In genomic region chr9:71317096-71317920, GRCm38 (mm10) we compare ENCODE assay signal across 12 mouse cellular contexts.
A peak's percentile ranks its signal among the peaks of the same experiment; 100 is the strongest.
DNase-seq lines count a peak whose midpoint lies in the region; ATAC-seq and TF ChIP-seq lines count a peak whose summit lies in the region.
"Had no signal": no experiment of that assay in that cellular context is flagged by ENCODE, and none has a peak within 500 bp of the region (broad histone marks: within the 10 kb centered on the region; RNA-seq: fewer than 3 reads in every experiment).

No protein-coding gene starts in this region.

- H3K4me1 ChIP-seq in lung, adult 2 months (ENCODE audit: control insufficient read depth, insufficient read depth, low read length): no peaks in the 10 kb centered on the region; the same call in 1 of the 2 replicates
- H3K4me1 ChIP-seq in kidney, embryonic 14.5 days (ENCODE audit: control insufficient read depth, insufficient read depth, low read length): peaks cover 12% of the 10 kb centered on the region
- 0 out of 2 replicates have a peak, but pooled peaks cover 9% of the 10 kb centered on the region for H3K4me1 ChIP-seq in stomach, embryonic 14.5 days (ENCODE audit: control insufficient read depth, insufficient read depth, low read length)
- H3K4me1 ChIP-seq in forebrain, embryonic 14.5 days (ENCODE audit: control insufficient read depth, insufficient read depth, low read length): no peaks in the 10 kb centered on the region
- no peaks in the 10 kb centered on the region for H3K4me1 ChIP-seq in midbrain, embryonic 13.5 days (replicated peaks)
- H3K4me1 ChIP-seq: forebrain, embryonic 12.5 days; midbrain, embryonic 15.5 days had no signal

- TF ChIP-seq CTCF in lung, adult 2 months (IDR thresholded peaks at IDR 0.05; ENCODE audit: insufficient read depth, low read length): no peak

- no peaks in the 10 kb centered on the region for H3K36me3 ChIP-seq in kidney, embryonic 14.5 days (ENCODE audit: control insufficient read depth, insufficient read depth, low read length)
- no peaks in the 10 kb centered on the region for H3K36me3 ChIP-seq in stomach, embryonic 14.5 days (ENCODE audit: control insufficient read depth, insufficient read depth, low read length)
- no peaks in the 10 kb centered on the region for H3K36me3 ChIP-seq in forebrain, embryonic 14.5 days (ENCODE audit: control insufficient read depth, insufficient read depth, low read length)
- H3K36me3 ChIP-seq in midbrain, embryonic 13.5 days: no peaks in the 10 kb centered on the region
- H3K36me3 ChIP-seq: forebrain, embryonic 12.5 days; midbrain, embryonic 15.5 days had no signal

- H3K9me3 ChIP-seq in kidney, embryonic 14.5 days (ENCODE audit: control insufficient read depth, low read length): no peaks in the 10 kb centered on the region
- no peaks in the 10 kb centered on the region; the same call in 1 of the 2 replicates for H3K9me3 ChIP-seq in stomach, embryonic 14.5 days (ENCODE audit: control insufficient read depth, low read depth, low read length)
- H3K9me3 ChIP-seq in forebrain, embryonic 14.5 days (replicated peaks; ENCODE audit: control insufficient read depth, low read length): no peaks in the 10 kb centered on the region
- no peaks in the 10 kb centered on the region for H3K9me3 ChIP-seq in midbrain, embryonic 13.5 days
- H3K9me3 ChIP-seq: forebrain, embryonic 12.5 days; midbrain, embryonic 15.5 days had no signal

- no peak overlapping the region for H3K4me3 ChIP-seq in lung, adult 2 months (replicated peaks; ENCODE audit: extremely low read depth, low read depth, low read length)
- no peak overlapping the region for H3K4me3 ChIP-seq in kidney, embryonic 14.5 days (ENCODE audit: low read length)
- H3K4me3 ChIP-seq in stomach, embryonic 14.5 days (ENCODE audit: low read depth, low read length): no peak overlapping the region
- no peak overlapping the region for H3K4me3 ChIP-seq in forebrain, embryonic 14.5 days (ENCODE audit: low read depth, low read length)
- H3K4me3 ChIP-seq in midbrain, embryonic 13.5 days (replicated peaks): no peak overlapping the region
- H3K4me3 ChIP-seq: forebrain, embryonic 12.5 days; midbrain, embryonic 15.5 days had no signal

- H3K4me2 ChIP-seq in kidney, embryonic 14.5 days (replicated peaks; ENCODE audit: low read depth, low read length): no peak overlapping the region
- no peak overlapping the region for H3K4me2 ChIP-seq in stomach, embryonic 14.5 days (replicated peaks; ENCODE audit: low read depth, low read length)
- no peak overlapping the region for H3K4me2 ChIP-seq in forebrain, embryonic 14.5 days (ENCODE audit: low read length)
- no peak overlapping the region for H3K4me2 ChIP-seq in midbrain, embryonic 13.5 days (replicated peaks)
- H3K4me2 ChIP-seq: forebrain, embryonic 12.5 days; midbrain, embryonic 15.5 days had no signal

- peak; percentile 75 for ATAC-seq in kidney, embryonic 14.5 days (ENCODE audit: low FRiP score, low TSS enrichment)
- no peak for ATAC-seq in stomach, embryonic 14.5 days (ENCODE audit: insufficient number of reproducible peaks, insufficient read depth, low FRiP score, low read depth)
- ATAC-seq in forebrain, embryonic 14.5 days: no peak
- ATAC-seq in midbrain, embryonic 13.5 days: no peak
- ATAC-seq: midbrain, embryonic 15.5 days had no signal

- H3K27ac ChIP-seq in kidney, embryonic 14.5 days (ENCODE audit: low read depth, low read length): no peak overlapping the region
- peak overlapping the region; percentile 84 for H3K27ac ChIP-seq in stomach, embryonic 14.5 days (ENCODE audit: low read length)
- H3K27ac ChIP-seq in forebrain, embryonic 14.5 days (ENCODE audit: low read depth, low read length): no peak overlapping the region
- H3K27ac ChIP-seq in midbrain, embryonic 13.5 days: no peak overlapping the region
- H3K27ac ChIP-seq: forebrain, embryonic 12.5 days; midbrain, embryonic 15.5 days had no signal

- no peaks in the 10 kb centered on the region; the same call in 1 of the 2 replicates for H3K27me3 ChIP-seq in kidney, embryonic 14.5 days (ENCODE audit: control insufficient read depth, insufficient read depth, low read length)
- H3K27me3 ChIP-seq in stomach, embryonic 14.5 days (ENCODE audit: control insufficient read depth, insufficient read depth, low read length): no peaks in the 10 kb centered on the region
- H3K27me3 ChIP-seq in forebrain, embryonic 14.5 days (replicated peaks; ENCODE audit: control insufficient read depth, insufficient read depth, low read length): no peaks in the 10 kb centered on the region
- no peaks in the 10 kb centered on the region for H3K27me3 ChIP-seq in midbrain, embryonic 13.5 days
- H3K27me3 ChIP-seq: forebrain, embryonic 12.5 days; midbrain, embryonic 15.5 days had no signal

- peak; percentile 44 to 53 for DNase-seq in lung, adult 18-20 months
- DNase-seq in lung, adult 2 months: no peak
- DNase-seq in gonadal fat pad, adult 2 months (ENCODE audit: low read depth): peak; percentile 33
- no peak for DNase-seq in cerebellum, postnatal 36 days
- DNase-seq in forebrain, embryonic 14.5 days (ENCODE audit: low spot score): no peak
- DNase-seq: layer of hippocampus, adult 9-11 months; spleen, adult 18-20 months had no signal

- no peak overlapping the region for H3K9ac ChIP-seq in kidney, embryonic 14.5 days (ENCODE audit: low read depth, low read length)
- no peak overlapping the region for H3K9ac ChIP-seq in stomach, embryonic 14.5 days (replicated peaks; ENCODE audit: low read depth, low read length)
- H3K9ac ChIP-seq in forebrain, embryonic 14.5 days (ENCODE audit: low read length): no peak overlapping the region
- H3K9ac ChIP-seq in midbrain, embryonic 13.5 days (replicated peaks): no peak overlapping the region
- H3K9ac ChIP-seq: forebrain, embryonic 12.5 days; midbrain, embryonic 15.5 days had no signal

- TF ChIP-seq POLR2A in lung, adult 2 months (IDR thresholded peaks at IDR 0.05; ENCODE audit: borderline replicate concordance, extremely low read depth, low read depth, low read length): no peak

- WGBS in lung, adult 2 months: 55% methylated on average over 11 of the region's 11 CpGs
- WGBS in kidney, embryonic 14.5 days: 46% methylated on average over 11 of the region's 11 CpGs
- WGBS in stomach, embryonic 14.5 days: 47% methylated on average over 11 of the region's 11 CpGs
- WGBS in forebrain, embryonic 14.5 days: 91% methylated on average over 11 of the region's 11 CpGs
- 91% methylated on average over 11 of the region's 11 CpGs for WGBS in midbrain, embryonic 13.5 days

Comparison
In these comparisons a context has a peak if more than half of its experiments do, and no peak if none do; other contexts are left out.
1. DNase-seq: peak in lung, adult 18-20 months (2 of 2) and gonadal fat pad, adult 2 months (single experiment); none in lung, adult 2 months (single experiment), cerebellum, postnatal 36 days (0 of 2) and forebrain, embryonic 14.5 days (single experiment).